Mouse (Mus musculus) bone marrow macrophage, adult 2 months (primary cell): ENCODE measurements around the gene Dgcr6.

Experiments used
- CTCF ChIP-seq: IDR thresholded peaks from 2 replicates; pipeline ENCODE4 v1.5.1; 2012; ENCODE audit warnings: low read depth, mild to moderate bottlenecking, low read length, moderate library complexity
- POLR2A ChIP-seq: IDR thresholded peaks from 2 replicates; pipeline ENCODE4 v1.6.1; 2012; ENCODE audit warnings: mild to moderate bottlenecking, low read depth, low read length, borderline replicate concordance

- TF ChIP-seq CTCF, result peak; percentile 26; the same call in 1 of the 2 replicates
- TF ChIP-seq POLR2A, result no peak
These were observed 66.5 kb downstream of the Dgcr6 start for GRCm38 (mm10) chr16:18119031-18119730.
